Mouse (Mus musculus): ENCODE measurements around the gene Pnkp. TPM values are rescaled to one million over a fixed set of nuclear protein-coding genes. Genes with fewer than 3 reads are reported as not detected.
A peak's percentile ranks its signal among the peaks of the same experiment; 100 is the strongest.

The Pnkp gene
- total RNA-seq, 2 experiments from 2014 or later, result 19.6 to 19.9 TPM

GRCm38 (mm10) chr7:44853065-44853464 lies 3.9 kb upstream of the Pnkp start:
- no peak for DNase-seq

- peak; percentile 32 for DNase-seq
Observed at GRCm38 (mm10) chr7:44853596-44854355, 3.2 kb upstream of the Pnkp start.

- DNase-seq, result peak; percentile 88
Observed at GRCm38 (mm10) chr7:44854356-44855031, 2.4 kb upstream of the Pnkp start.

GRCm38 (mm10) chr7:44855036-44855435 lies 1.9 kb upstream of the Pnkp start:
- no peak for DNase-seq

GRCm38 (mm10) chr7:44856265-44856916 lies 548 bp upstream of the Pnkp start:
- DNase-seq, result no peak

- DNase-seq, result no peak
Observed at GRCm38 (mm10) chr7:44857905-44858304, 966 bp downstream of the Pnkp start.

GRCm38 (mm10) chr7:44859896-44860295 lies 3.0 kb downstream of the Pnkp start:
- no peak for DNase-seq

- peak; percentile 86 for DNase-seq
Observed at GRCm38 (mm10) chr7:44860576-44861428, 3.9 kb downstream of the Pnkp start.

- no peak for DNase-seq
Observed at GRCm38 (mm10) chr7:44861429-44861816, 4.5 kb downstream of the Pnkp start.

- DNase-seq, result no peak
Observed at GRCm38 (mm10) chr7:44862434-44862833, 5.5 kb downstream of the Pnkp start.

GRCm38 (mm10) chr7:44863210-44863609 lies 6.3 kb downstream of the Pnkp start:
- peak; percentile 7 for DNase-seq

GRCm38 (mm10) chr7:44863982-44864494 lies 7.1 kb downstream of the Pnkp start:
- DNase-seq, result no peak

GRCm38 (mm10) chr7:44864595-44865542 lies 7.9 kb downstream of the Pnkp start:
- DNase-seq, result peak; percentile 62

GRCm38 (mm10) chr7:44866276-44867009 lies 9.5 kb downstream of the Pnkp start:
- peak; percentile 82 for DNase-seq

GRCm38 (mm10) chr7:44867010-44867702 lies 10.2 kb downstream of the Pnkp start:
- DNase-seq, result no peak

- no peak for DNase-seq
Observed at GRCm38 (mm10) chr7:44867802-44868201, 10.9 kb downstream of the Pnkp start.

GRCm38 (mm10) chr7:44868465-44868864 lies 11.5 kb downstream of the Pnkp start:
- DNase-seq, result no peak

GRCm38 (mm10) chr7:44868919-44869696 lies 12.2 kb downstream of the Pnkp start:
- peak; percentile 78 for DNase-seq
